ENCODE assay signal across 14 mouse cellular contexts in the genomic region with DNA sequence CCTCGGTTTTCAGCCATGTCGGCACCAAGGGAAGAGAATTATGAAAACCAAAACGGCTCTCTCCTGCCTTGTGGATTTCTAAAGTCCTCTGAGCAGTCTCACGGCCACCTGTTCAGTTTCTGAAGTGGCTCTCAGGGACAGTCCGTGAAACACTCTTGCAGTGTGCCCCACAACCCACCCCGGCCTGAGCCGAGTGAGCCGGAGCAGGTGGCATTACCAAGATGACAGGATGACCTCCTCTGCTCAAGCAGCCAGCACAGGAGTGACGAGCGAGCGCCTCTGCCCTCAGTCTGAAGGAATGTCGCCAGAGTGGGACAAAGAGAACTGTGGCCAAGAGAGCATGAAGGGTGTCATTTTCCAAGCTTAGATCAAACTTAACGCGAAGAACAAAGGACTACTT. TPM values are rescaled to one million over a fixed set of nuclear protein-coding genes. Genes with fewer than 3 reads are reported as not detected.
A peak's percentile ranks its signal among the peaks of the same experiment; 100 is the strongest.
DNase-seq lines count a peak whose midpoint lies in the region; ATAC-seq and TF ChIP-seq lines count a peak whose summit lies in the region.
"Had no signal": no experiment of that assay in that cellular context is flagged by ENCODE, and none has a peak within 500 bp of the region (broad histone marks: within the 10 kb centered on the region; RNA-seq: fewer than 3 reads in every experiment).

No protein-coding gene starts in this region.

- no peak for TF ChIP-seq EP300 in lung, postnatal 0 days (IDR thresholded peaks at IDR 0.05)

- 0 out of 2 replicates have a peak overlapping the region, but pooled peaks have one; percentile 17 for H3K4me2 ChIP-seq in forebrain, postnatal 0 days (ENCODE audit: low read depth)
- no peak overlapping the region for H3K4me2 ChIP-seq in forebrain, embryonic 11.5 days (ENCODE audit: low read depth, low read length, severe bottlenecking)
- peak overlapping the region; percentile 47 for H3K4me2 ChIP-seq in lung, postnatal 0 days (replicated peaks; ENCODE audit: low read depth, low read length)
- peak overlapping the region; percentile 27; the same call in 1 of the 2 replicates for H3K4me2 ChIP-seq in stomach, embryonic 15.5 days
- H3K4me2 ChIP-seq: hindbrain, embryonic 12.5 days; limb, embryonic 12.5 days had no signal

- peak; percentile 11 for DNase-seq in forebrain, postnatal 0 days
- DNase-seq in forebrain, embryonic 11.5 days (ENCODE audit: low spot score) = no peak
- DNase-seq in kidney, postnatal 4 days = peak; percentile 34 to 53
- DNase-seq in kidney, adult 9 months = no peak
- no peak for DNase-seq in lung, postnatal 0 days (ENCODE audit: low spot score)
- no peak for DNase-seq in T-cell, adult 2 months (ENCODE audit: low spot score)
- no peak for DNase-seq in cerebellum, postnatal 25 days
- DNase-seq: embryo, embryonic 11 days; thymus, postnatal 36 days had no signal

- no peak overlapping the region for H3K4me3 ChIP-seq in forebrain, postnatal 0 days (ENCODE audit: low read depth, low read length)
- no peak overlapping the region for H3K4me3 ChIP-seq in forebrain, embryonic 11.5 days (ENCODE audit: low read depth, low read length)
- H3K4me3 ChIP-seq in lung, postnatal 0 days (ENCODE audit: low read depth, low read length) = peak overlapping the region; percentile 21
- H3K4me3 ChIP-seq in stomach, embryonic 15.5 days (replicated peaks) = no peak overlapping the region
- H3K4me3 ChIP-seq: hindbrain, embryonic 12.5 days; limb, embryonic 12.5 days had no signal

- peak overlapping the region; percentile 62 for H3K27ac ChIP-seq in forebrain, postnatal 0 days (ENCODE audit: low read depth, low read length)
- H3K27ac ChIP-seq in forebrain, embryonic 11.5 days (ENCODE audit: low read depth, low read length) = no peak overlapping the region
- H3K27ac ChIP-seq in lung, postnatal 0 days (ENCODE audit: low read length) = peak overlapping the region; percentile 47; the same call in 1 of the 2 replicates
- peak overlapping the region; percentile 55; the same call in 1 of the 2 replicates for H3K27ac ChIP-seq in stomach, embryonic 15.5 days
- H3K27ac ChIP-seq: hindbrain, embryonic 12.5 days; limb, embryonic 12.5 days had no signal

- no peaks in the 10 kb centered on the region for H3K9me3 ChIP-seq in forebrain, postnatal 0 days (ENCODE audit: low read length)
- H3K9me3 ChIP-seq in forebrain, embryonic 11.5 days (ENCODE audit: control insufficient read depth, low read length) = no peaks in the 10 kb centered on the region
- no peaks in the 10 kb centered on the region for H3K9me3 ChIP-seq in lung, postnatal 0 days (ENCODE audit: low read length)
- H3K9me3 ChIP-seq in stomach, embryonic 15.5 days = no peaks in the 10 kb centered on the region
- H3K9me3 ChIP-seq: hindbrain, embryonic 12.5 days; limb, embryonic 12.5 days had no signal

- H3K9ac ChIP-seq in forebrain, postnatal 0 days = no peak overlapping the region
- H3K9ac ChIP-seq in forebrain, embryonic 11.5 days (ENCODE audit: low read length) = no peak overlapping the region
- H3K9ac ChIP-seq in lung, postnatal 0 days (replicated peaks; ENCODE audit: low read depth) = no peak overlapping the region; the same call in 1 of the 2 replicates
- no peak overlapping the region for H3K9ac ChIP-seq in stomach, embryonic 15.5 days
- H3K9ac ChIP-seq: hindbrain, embryonic 12.5 days; limb, embryonic 12.5 days had no signal

- TF ChIP-seq CTCF in forebrain, postnatal 0 days (IDR thresholded peaks at IDR 0.05; ENCODE audit: low read depth) = no peak
- TF ChIP-seq CTCF in lung, postnatal 0 days (IDR thresholded peaks at IDR 0.05) = no peak

- no peaks in the 10 kb centered on the region for H3K27me3 ChIP-seq in forebrain, postnatal 0 days (ENCODE audit: insufficient read depth, low read length)
- no peaks in the 10 kb centered on the region for H3K27me3 ChIP-seq in forebrain, embryonic 11.5 days (ENCODE audit: control insufficient read depth, insufficient read depth, low read length)
- H3K27me3 ChIP-seq in lung, postnatal 0 days (replicated peaks; ENCODE audit: insufficient read depth, low read length) = no peaks in the 10 kb centered on the region
- no peaks in the 10 kb centered on the region for H3K27me3 ChIP-seq in stomach, embryonic 15.5 days (replicated peaks)
- H3K27me3 ChIP-seq: hindbrain, embryonic 12.5 days; limb, embryonic 12.5 days had no signal

- peaks cover 12% of the 10 kb centered on the region for H3K4me1 ChIP-seq in forebrain, postnatal 0 days (ENCODE audit: insufficient read depth)
- no peaks in the 10 kb centered on the region for H3K4me1 ChIP-seq in forebrain, embryonic 11.5 days (replicated peaks; ENCODE audit: control insufficient read depth, insufficient read depth, low read length)
- H3K4me1 ChIP-seq in lung, postnatal 0 days (ENCODE audit: insufficient read depth, low read depth, low read length) = no peaks in the 10 kb centered on the region
- H3K4me1 ChIP-seq in stomach, embryonic 15.5 days = peaks cover 5% of the 10 kb centered on the region; the same call in 1 of the 2 replicates
- H3K4me1 ChIP-seq: hindbrain, embryonic 12.5 days; limb, embryonic 12.5 days had no signal

- 50% methylated on average over 14 of the region's 14 CpGs for WGBS in forebrain, postnatal 0 days
- WGBS in forebrain, embryonic 11.5 days = 64% methylated on average over 14 of the region's 14 CpGs
- WGBS in lung, postnatal 0 days = 48% methylated on average over 14 of the region's 14 CpGs
- WGBS in stomach, embryonic 15.5 days = 55% methylated on average over 14 of the region's 14 CpGs

- no peaks in the 10 kb centered on the region for H3K36me3 ChIP-seq in forebrain, postnatal 0 days (ENCODE audit: insufficient read depth)
- no peaks in the 10 kb centered on the region for H3K36me3 ChIP-seq in forebrain, embryonic 11.5 days (ENCODE audit: control insufficient read depth, insufficient read depth, low read length)
- no peaks in the 10 kb centered on the region for H3K36me3 ChIP-seq in lung, postnatal 0 days (ENCODE audit: insufficient read depth, low read length)
- H3K36me3 ChIP-seq in stomach, embryonic 15.5 days = no peaks in the 10 kb centered on the region
- H3K36me3 ChIP-seq: hindbrain, embryonic 12.5 days; limb, embryonic 12.5 days had no signal

- peak; percentile 23; the same call in 1 of the 2 replicates for ATAC-seq in forebrain, postnatal 0 days
- no peak; the same call in 1 of the 2 replicates for ATAC-seq in forebrain, embryonic 11.5 days (replicated peaks; ENCODE audit: low FRiP score)
- peak; percentile 71 for ATAC-seq in lung, postnatal 0 days
- no peak for ATAC-seq in stomach, embryonic 15.5 days (ENCODE audit: insufficient read depth, low FRiP score, low read depth)
- ATAC-seq: forebrain, embryonic 16.5 days had no signal

RNA-seq across cellular contexts. Expression of a gene that starts 26.0 kb away (rescaled TPM):
- total RNA-seq in forebrain, postnatal 0 days (2014; rRNA removed) = 7.8 and 7.9 TPM in 2 replicates
- 1.1 and 1.5 TPM in 2 replicates for polyA plus RNA-seq in forebrain, postnatal 0 days (2015; fragmentation: Nextera tagmentation; extraction: Ambion mirVana)
- 2.5 and 2.7 TPM in 2 replicates for polyA plus RNA-seq in forebrain, embryonic 11.5 days (2014; fragmentation: Nextera tagmentation; extraction: Ambion mirVana)
- 1.6 and 1.8 TPM in 2 replicates for polyA plus RNA-seq in lung, postnatal 0 days (2015; fragmentation: Nextera tagmentation; extraction: Ambion mirVana)
- polyA plus RNA-seq in stomach, embryonic 15.5 days (2015; fragmentation: Nextera tagmentation; extraction: Ambion mirVana) = 11.6 and 12.0 TPM in 2 replicates
- total RNA-seq: MEL had no signal

Comparison
In these comparisons a context has a peak if more than half of its experiments do, and no peak if none do; other contexts are left out.
1. ATAC-seq: peak in forebrain, postnatal 0 days (single experiment) and lung, postnatal 0 days (single experiment); none in forebrain, embryonic 11.5 days (single experiment) and stomach, embryonic 15.5 days (single experiment).
2. DNase-seq: peak in forebrain, postnatal 0 days (single experiment) and kidney, postnatal 4 days (2 of 2); none in forebrain, embryonic 11.5 days (single experiment), kidney, adult 9 months (single experiment), lung, postnatal 0 days (single experiment), T-cell, adult 2 months (single experiment) and cerebellum, postnatal 25 days (0 of 2).